Mouse (Mus musculus): Measurements from ENCODE around the gene Slc25a47. TPM values are rescaled to one million over a fixed set of nuclear protein-coding genes. Genes with fewer than 3 reads are reported as not detected.

The Slc25a47 gene
- 11.0 and 12.4 TPM in 2 replicates for polyA plus RNA-seq (2014; fragmentation: Nextera tagmentation; extraction: Ambion mirVana)

- DNase-seq (ENCODE audit: low spot score) (peak; percentile 95), ATAC-seq (replicated peaks; ENCODE audit: low FRiP score, low TSS enrichment, low read depth) (peak; percentile 99)
- H3K36me3 ChIP-seq (ENCODE audit: control insufficient read depth, insufficient read depth, low read length) = peaks cover 3% of the 10 kb centered on the region
- H3K9me3 ChIP-seq (ENCODE audit: control insufficient read depth, low read length) = no peaks in the 10 kb centered on the region
- H3K4me2 ChIP-seq (ENCODE audit: low read length) = peak within 1 kb of the TSS; percentile 94
- H3K9ac ChIP-seq (ENCODE audit: low read length) = peak within 1 kb of the TSS; percentile 75
- H3K4me1 ChIP-seq (replicated peaks; ENCODE audit: control insufficient read depth, insufficient read depth, low read length) = peaks cover 32% of the 10 kb centered on the region
- no peaks in the 10 kb centered on the region for H3K27me3 ChIP-seq (replicated peaks; ENCODE audit: control insufficient read depth, insufficient read depth, low read length)
- H3K27ac ChIP-seq (ENCODE audit: low read depth) = peak within 1 kb of the TSS; percentile 82
- WGBS = under 1% methylated on average over 40 of the region's 53 CpGs
- H3K4me3 ChIP-seq (ENCODE audit: low read depth, low read length) = peak within 1 kb of the TSS; percentile 53
These were observed at the start of gene Slc25a47, which contains the start of gene Slc25a29 for GRCm38 (mm10) chr12:108835840-108836409. Gene Slc25a47 (plus strand): TSS chr12:108836046. Gene Slc25a29 (minus strand): TSS chr12:108835883.

GRCm38 (mm10) chr12:108787329-108787728 lies 48.5 kb upstream of the Slc25a47 start:
- WGBS = 78% methylated on average over 2 of the region's 2 CpGs
- Histone ChIP-seq H3K27me3 (replicated peaks; ENCODE audit: control insufficient read depth, insufficient read depth, low read length) (no peaks in the 10 kb centered on the region), H3K4me3 (ENCODE audit: low read depth, low read length) (no peak overlapping the region), H3K27ac (ENCODE audit: low read depth) (no peak overlapping the region), H3K4me1 (replicated peaks; ENCODE audit: control insufficient read depth, insufficient read depth, low read length) (peaks cover 6% of the 10 kb centered on the region), H3K36me3 (ENCODE audit: control insufficient read depth, insufficient read depth, low read length) (no peaks in the 10 kb centered on the region), H3K9ac (ENCODE audit: low read length) (no peak overlapping the region), H3K9me3 (ENCODE audit: control insufficient read depth, low read length) (no peaks in the 10 kb centered on the region), H3K4me2 (ENCODE audit: low read length) (no peak overlapping the region)
- DNase-seq (ENCODE audit: low spot score) (no peak), ATAC-seq (replicated peaks; ENCODE audit: low FRiP score, low TSS enrichment, low read depth) (no peak)

- under 1% methylated on average over 52 of the region's 52 CpGs for WGBS
- DNase-seq (ENCODE audit: low spot score) (peak; percentile 90), ATAC-seq (replicated peaks; ENCODE audit: low FRiP score, low TSS enrichment, low read depth) (peak; percentile 42)
These were observed 43.7 kb upstream of the Slc25a47 start for GRCm38 (mm10) chr12:108792152-108792545.

GRCm38 (mm10) chr12:108792546-108793452 lies 43.0 kb upstream of the Slc25a47 start, which contains the start of gene Yy1:
Gene Yy1 (plus strand): TSS chr12:108792973.
- peak; percentile 93 for ATAC-seq (replicated peaks; ENCODE audit: low FRiP score, low TSS enrichment, low read depth)
- DNase-seq (ENCODE audit: low spot score) = peak; percentile 98
- Histone ChIP-seq H3K4me3 (ENCODE audit: low read depth, low read length) (peak within 1 kb of the TSS; percentile 99), H3K27ac (ENCODE audit: low read depth) (peak within 1 kb of the TSS; percentile 98), H3K4me1 (replicated peaks; ENCODE audit: control insufficient read depth, insufficient read depth, low read length) (peaks cover 18% of the 10 kb centered on the region), H3K36me3 (ENCODE audit: control insufficient read depth, insufficient read depth, low read length) (no peaks in the 10 kb centered on the region), H3K27me3 (replicated peaks; ENCODE audit: control insufficient read depth, insufficient read depth, low read length) (no peaks in the 10 kb centered on the region), H3K9ac (ENCODE audit: low read length) (peak within 1 kb of the TSS; percentile 92), H3K9me3 (ENCODE audit: control insufficient read depth, low read length) (no peaks in the 10 kb centered on the region), H3K4me2 (ENCODE audit: low read length) (peak within 1 kb of the TSS; percentile 81)
- WGBS = 1% methylated on average over 76 of the region's 127 CpGs

More at GRCm38 (mm10) chr12:108792152-108792545, 43.7 kb upstream of the Slc25a47 start:
- Histone ChIP-seq H3K4me2 (ENCODE audit: low read length) (peak overlapping the region; percentile 81), H3K36me3 (ENCODE audit: control insufficient read depth, insufficient read depth, low read length) (no peaks in the 10 kb centered on the region), H3K4me3 (ENCODE audit: low read depth, low read length) (peak overlapping the region; percentile 99), H3K27me3 (replicated peaks; ENCODE audit: control insufficient read depth, insufficient read depth, low read length) (no peaks in the 10 kb centered on the region), H3K27ac (ENCODE audit: low read depth) (peak overlapping the region; percentile 98), H3K9me3 (ENCODE audit: control insufficient read depth, low read length) (no peaks in the 10 kb centered on the region), H3K9ac (ENCODE audit: low read length) (peak overlapping the region; percentile 87), H3K4me1 (replicated peaks; ENCODE audit: control insufficient read depth, insufficient read depth, low read length) (peaks cover 17% of the 10 kb centered on the region)

GRCm38 (mm10) chr12:108793453-108793941 lies 42.3 kb upstream of the Slc25a47 start:
- under 1% methylated on average over 51 of the region's 71 CpGs for WGBS
- ATAC-seq (replicated peaks; ENCODE audit: low FRiP score, low TSS enrichment, low read depth) = no peak
- no peaks in the 10 kb centered on the region for H3K36me3 ChIP-seq (ENCODE audit: control insufficient read depth, insufficient read depth, low read length)
- H3K4me1 ChIP-seq (replicated peaks; ENCODE audit: control insufficient read depth, insufficient read depth, low read length) = peaks cover 18% of the 10 kb centered on the region
- peak overlapping the region; percentile 92 for H3K9ac ChIP-seq (ENCODE audit: low read length)
- peak overlapping the region; percentile 98 for H3K27ac ChIP-seq (ENCODE audit: low read depth)
- DNase-seq (ENCODE audit: low spot score) = peak; percentile 65
- H3K4me3 ChIP-seq (ENCODE audit: low read depth, low read length) = peak overlapping the region; percentile 99
- peak overlapping the region; percentile 31 for H3K4me2 ChIP-seq (ENCODE audit: low read length)
- no peaks in the 10 kb centered on the region for H3K27me3 ChIP-seq (replicated peaks; ENCODE audit: control insufficient read depth, insufficient read depth, low read length)
- no peaks in the 10 kb centered on the region for H3K9me3 ChIP-seq (ENCODE audit: control insufficient read depth, low read length)

- H3K9me3 ChIP-seq (ENCODE audit: control insufficient read depth, low read length) = no peaks in the 10 kb centered on the region
- H3K36me3 ChIP-seq (ENCODE audit: control insufficient read depth, insufficient read depth, low read length) = no peaks in the 10 kb centered on the region
- no peaks in the 10 kb centered on the region for H3K27me3 ChIP-seq (replicated peaks; ENCODE audit: control insufficient read depth, insufficient read depth, low read length)
- H3K4me2 ChIP-seq (ENCODE audit: low read length) = peak overlapping the region; percentile 57
- ATAC-seq (replicated peaks; ENCODE audit: low FRiP score, low TSS enrichment, low read depth) (peak; percentile 75), DNase-seq (ENCODE audit: low spot score) (peak; percentile 85)
- H3K4me3 ChIP-seq (ENCODE audit: low read depth, low read length) = peak overlapping the region; percentile 99
- WGBS = under 1% methylated on average over 71 of the region's 94 CpGs
- H3K27ac ChIP-seq (ENCODE audit: low read depth) = peak overlapping the region; percentile 98
- H3K9ac ChIP-seq (ENCODE audit: low read length) = peak overlapping the region; percentile 92
- H3K4me1 ChIP-seq (replicated peaks; ENCODE audit: control insufficient read depth, insufficient read depth, low read length) = peaks cover 18% of the 10 kb centered on the region
These were observed 41.7 kb upstream of the Slc25a47 start for GRCm38 (mm10) chr12:108794078-108794711.

- DNase-seq (ENCODE audit: low spot score) (no peak), ATAC-seq (replicated peaks; ENCODE audit: low FRiP score, low TSS enrichment, low read depth) (no peak)
- peak overlapping the region; percentile 98 for H3K27ac ChIP-seq (ENCODE audit: low read depth)
- no peaks in the 10 kb centered on the region for H3K27me3 ChIP-seq (replicated peaks; ENCODE audit: control insufficient read depth, insufficient read depth, low read length)
- WGBS = 11% methylated on average over 9 of the region's 9 CpGs
- peak overlapping the region; percentile 92 for H3K9ac ChIP-seq (ENCODE audit: low read length)
- H3K36me3 ChIP-seq (ENCODE audit: control insufficient read depth, insufficient read depth, low read length) = no peaks in the 10 kb centered on the region
- H3K4me1 ChIP-seq (replicated peaks; ENCODE audit: control insufficient read depth, insufficient read depth, low read length) = peaks cover 18% of the 10 kb centered on the region
- peak overlapping the region; percentile 57 for H3K4me2 ChIP-seq (ENCODE audit: low read length)
- no peaks in the 10 kb centered on the region for H3K9me3 ChIP-seq (ENCODE audit: control insufficient read depth, low read length)
- peak overlapping the region; percentile 99 for H3K4me3 ChIP-seq (ENCODE audit: low read depth, low read length)
These were observed 40.8 kb upstream of the Slc25a47 start for GRCm38 (mm10) chr12:108794979-108795537.

- Histone ChIP-seq H3K4me1 (replicated peaks; ENCODE audit: control insufficient read depth, insufficient read depth, low read length) (peaks cover 2% of the 10 kb centered on the region; the same call in 1 of the 2 replicates), H3K4me2 (ENCODE audit: low read length) (no peak overlapping the region), H3K36me3 (ENCODE audit: control insufficient read depth, insufficient read depth, low read length) (peaks cover 2% of the 10 kb centered on the region; the same call in 1 of the 2 replicates), H3K9ac (ENCODE audit: low read length) (no peak overlapping the region), H3K27me3 (replicated peaks; ENCODE audit: control insufficient read depth, insufficient read depth, low read length) (no peaks in the 10 kb centered on the region), H3K4me3 (ENCODE audit: low read depth, low read length) (no peak overlapping the region), H3K27ac (ENCODE audit: low read depth) (no peak overlapping the region), H3K9me3 (ENCODE audit: control insufficient read depth, low read length) (no peaks in the 10 kb centered on the region)
- WGBS = 77% methylated on average over 2 of the region's 2 CpGs
- ATAC-seq (replicated peaks; ENCODE audit: low FRiP score, low TSS enrichment, low read depth) = no peak
- DNase-seq (ENCODE audit: low spot score) = no peak
These were observed 34.2 kb upstream of the Slc25a47 start for GRCm38 (mm10) chr12:108801613-108802012.

All from intestine, embryonic 14.5 days (tissue).